Mouse (Mus musculus): ENCODE measurements around the gene Tmem8b. TPM values are rescaled to one million over a fixed set of nuclear protein-coding genes. Genes with fewer than 3 reads are reported as not detected.

Gene Tmem8b
- polyA plus RNA-seq, 1 experiment from 2014 or later, result 1.5 TPM

GRCm38 (mm10) chr4:43640491-43640890, 28.3 kb upstream of the Tmem8b start:
- Histone ChIP-seq H3K79me2 (ENCODE audit: inconsistent target) (no peaks in the 10 kb centered on the region), H3K4me3 (ENCODE audit: inconsistent target) (no peak overlapping the region), H3K27ac (no peak overlapping the region), H3K36me3 (ENCODE audit: inconsistent target) (no peaks in the 10 kb centered on the region)
- 96% methylated on average over 6 of the region's 6 CpGs for WGBS (ENCODE audit: missing documents)

GRCm38 (mm10) chr4:43649783-43650182, 19.0 kb upstream of the Tmem8b start:
- Histone ChIP-seq H3K79me2 (ENCODE audit: inconsistent target) (no peaks in the 10 kb centered on the region), H3K27ac (no peak overlapping the region), H3K4me3 (ENCODE audit: inconsistent target) (no peak overlapping the region), H3K36me3 (ENCODE audit: inconsistent target) (no peaks in the 10 kb centered on the region)
- WGBS (ENCODE audit: missing documents), result 97% methylated on average over 3 of the region's 3 CpGs

- no peak overlapping the region for H3K4me3 ChIP-seq (ENCODE audit: inconsistent target)
- H3K79me2 ChIP-seq (ENCODE audit: inconsistent target), result no peaks in the 10 kb centered on the region
- WGBS (ENCODE audit: missing documents), result 96% methylated on average over 4 of the region's 4 CpGs
- no peak overlapping the region for H3K27ac ChIP-seq
- H3K36me3 ChIP-seq (ENCODE audit: inconsistent target), result no peaks in the 10 kb centered on the region
Measured at GRCm38 (mm10) chr4:43652726-43653125, 16.0 kb upstream of the Tmem8b start.

GRCm38 (mm10) chr4:43653161-43654015, 15.4 kb upstream of the Tmem8b start, which contains the start of gene Spag8:
TSS of gene Spag8 (minus strand) at chr4:43653594.
- Histone ChIP-seq H3K79me2 (ENCODE audit: inconsistent target) (no peaks in the 10 kb centered on the region), H3K36me3 (ENCODE audit: inconsistent target) (no peaks in the 10 kb centered on the region), H3K4me3 (ENCODE audit: inconsistent target) (no peak within 1 kb of the TSS), H3K27ac (no peak within 1 kb of the TSS)
- WGBS (ENCODE audit: missing documents), result 40% methylated on average over 24 of the region's 24 CpGs

- 10% methylated on average over 34 of the region's 34 CpGs for WGBS (ENCODE audit: missing documents)
- Histone ChIP-seq H3K4me3 (ENCODE audit: inconsistent target) (peak overlapping the region; percentile 64), H3K27ac (no peak overlapping the region), H3K79me2 (ENCODE audit: inconsistent target) (no peaks in the 10 kb centered on the region), H3K36me3 (ENCODE audit: inconsistent target) (no peaks in the 10 kb centered on the region)
Measured at GRCm38 (mm10) chr4:43655656-43656338, 13.0 kb upstream of the Tmem8b start.

GRCm38 (mm10) chr4:43656339-43657109, 12.2 kb upstream of the Tmem8b start, which contains the start of gene Hint2:
TSS of gene Hint2 (minus strand) at chr4:43656466.
- no peak within 1 kb of the TSS for H3K27ac ChIP-seq
- peak within 1 kb of the TSS; percentile 64 for H3K4me3 ChIP-seq (ENCODE audit: inconsistent target)
- no peaks in the 10 kb centered on the region for H3K79me2 ChIP-seq (ENCODE audit: inconsistent target)
- H3K36me3 ChIP-seq (ENCODE audit: inconsistent target), result no peaks in the 10 kb centered on the region
- WGBS (ENCODE audit: missing documents), result 1% methylated on average over 34 of the region's 34 CpGs

- WGBS (ENCODE audit: missing documents), result 66% methylated on average over 4 of the region's 4 CpGs
- H3K4me3 ChIP-seq (ENCODE audit: inconsistent target), result peak overlapping the region; percentile 64; the same call in 1 of the 2 replicates
- H3K79me2 ChIP-seq (ENCODE audit: inconsistent target), result no peaks in the 10 kb centered on the region
- H3K27ac ChIP-seq, result no peak overlapping the region
- no peaks in the 10 kb centered on the region for H3K36me3 ChIP-seq (ENCODE audit: inconsistent target)
Measured at GRCm38 (mm10) chr4:43657146-43657545, 11.6 kb upstream of the Tmem8b start.

GRCm38 (mm10) chr4:43666412-43666811, 2.4 kb upstream of the Tmem8b start:
- Histone ChIP-seq H3K27ac (no peak overlapping the region), H3K4me3 (ENCODE audit: inconsistent target) (no peak overlapping the region)

GRCm38 (mm10) chr4:43669428-43669794, 640 bp downstream of the Tmem8b start:
- no peaks in the 10 kb centered on the region for H3K36me3 ChIP-seq (ENCODE audit: inconsistent target)
- no peaks in the 10 kb centered on the region for H3K79me2 ChIP-seq (ENCODE audit: inconsistent target)
- H3K4me3 ChIP-seq (ENCODE audit: inconsistent target), result peak overlapping the region; percentile 19; the same call in 1 of the 2 replicates
- WGBS (ENCODE audit: missing documents), result 1% methylated on average over 25 of the region's 25 CpGs
- no peak overlapping the region for H3K27ac ChIP-seq

More at GRCm38 (mm10) chr4:43666412-43666811, 2.4 kb upstream of the Tmem8b start:
- WGBS (ENCODE audit: missing documents), result 24% methylated on average over 4 of the region's 4 CpGs
- Histone ChIP-seq H3K79me2 (ENCODE audit: inconsistent target) (no peaks in the 10 kb centered on the region), H3K36me3 (ENCODE audit: inconsistent target) (no peaks in the 10 kb centered on the region)

GRCm38 (mm10) chr4:43672070-43672469, 3.3 kb downstream of the Tmem8b start:
- no peak overlapping the region for H3K27ac ChIP-seq
- H3K36me3 ChIP-seq (ENCODE audit: inconsistent target), result no peaks in the 10 kb centered on the region
- H3K79me2 ChIP-seq (ENCODE audit: inconsistent target), result no peaks in the 10 kb centered on the region
- no peak overlapping the region for H3K4me3 ChIP-seq (ENCODE audit: inconsistent target)
- WGBS (ENCODE audit: missing documents), result 33% methylated on average over 2 of the region's 2 CpGs

GRCm38 (mm10) chr4:43673703-43674102, 4.9 kb downstream of the Tmem8b start:
- H3K27ac ChIP-seq, result no peak overlapping the region
- WGBS (ENCODE audit: missing documents), result 91% methylated on average over 8 of the region's 8 CpGs
- H3K4me3 ChIP-seq (ENCODE audit: inconsistent target), result no peak overlapping the region
- H3K36me3 ChIP-seq (ENCODE audit: inconsistent target), result no peaks in the 10 kb centered on the region
- no peaks in the 10 kb centered on the region for H3K79me2 ChIP-seq (ENCODE audit: inconsistent target)

- Histone ChIP-seq H3K27ac (no peak overlapping the region), H3K36me3 (ENCODE audit: inconsistent target) (no peaks in the 10 kb centered on the region), H3K79me2 (ENCODE audit: inconsistent target) (no peaks in the 10 kb centered on the region), H3K4me3 (ENCODE audit: inconsistent target) (no peak overlapping the region)
- 89% methylated on average over 5 of the region's 5 CpGs for WGBS (ENCODE audit: missing documents)
Measured at GRCm38 (mm10) chr4:43674974-43675373, 6.2 kb downstream of the Tmem8b start.

- H3K27ac ChIP-seq, result no peak overlapping the region
- H3K4me3 ChIP-seq (ENCODE audit: inconsistent target), result no peak overlapping the region
- no peaks in the 10 kb centered on the region for H3K79me2 ChIP-seq (ENCODE audit: inconsistent target)
- 94% methylated on average over 4 of the region's 4 CpGs for WGBS (ENCODE audit: missing documents)
- H3K36me3 ChIP-seq (ENCODE audit: inconsistent target), result no peaks in the 10 kb centered on the region
Measured at GRCm38 (mm10) chr4:43675608-43676007, 6.8 kb downstream of the Tmem8b start.

- 89% methylated on average over 6 of the region's 6 CpGs for WGBS (ENCODE audit: missing documents)
- Histone ChIP-seq H3K4me3 (ENCODE audit: inconsistent target) (no peak overlapping the region), H3K79me2 (ENCODE audit: inconsistent target) (no peaks in the 10 kb centered on the region), H3K27ac (no peak overlapping the region), H3K36me3 (ENCODE audit: inconsistent target) (no peaks in the 10 kb centered on the region)
Measured at GRCm38 (mm10) chr4:43678541-43678940, 9.8 kb downstream of the Tmem8b start.
